Mouse (Mus musculus) liver, adult 2 months (tissue): ENCODE measurements around the gene Ric1.

Experiments
- CTCF ChIP-seq: fragments of 200-500 bp; IDR thresholded peaks from 2 replicates; pipeline ENCODE4 v1.5.1; 2011; ENCODE audit warnings: low read depth, low read length, control low read depth
- POLR2A ChIP-seq: fragments of 200-500 bp; IDR thresholded peaks from 2 replicates; pipeline ENCODE4 v1.6.1; 2011; ENCODE audit warnings: low read length, control low read depth; ENCODE audit not compliant: insufficient read depth; ENCODE audit errors: extremely low read depth

DNA sequence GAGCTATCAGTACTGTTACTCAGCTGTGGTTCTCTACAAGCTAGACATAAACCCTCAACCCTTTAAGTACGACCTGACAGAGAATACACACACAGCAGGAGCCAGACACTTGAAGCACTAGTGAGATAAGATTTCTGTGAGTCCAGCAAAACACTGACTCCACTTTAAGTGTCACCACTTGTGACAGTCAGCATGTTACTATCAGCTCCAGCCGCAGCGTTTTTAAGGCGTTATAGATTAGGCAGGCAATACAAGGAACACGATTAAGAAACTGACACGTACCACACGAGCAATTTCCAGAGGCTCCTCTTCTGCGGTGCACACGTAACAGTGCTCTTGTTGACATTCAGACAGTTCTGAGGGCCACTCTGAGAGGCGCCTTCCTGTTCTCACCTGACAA lies 88.8 kb downstream of the Ric1 start:
- TF ChIP-seq CTCF: no peak
- no peak for TF ChIP-seq POLR2A
